Mouse (Mus musculus) CH12.LX (cell line): Measurements from ENCODE around the gene Bcl11a. TPM values are rescaled to one million over a fixed set of nuclear protein-coding genes. Genes with fewer than 3 reads are reported as not detected.
A peak's percentile ranks its signal among the peaks of the same experiment; 100 is the strongest.

Experiments used
- DNase-seq: peaks from one replicate; pipeline ENCODE4 v3.0.0-alpha.2; 2013; ENCODE audit errors: extremely low read depth
- H3K27ac ChIP-seq: 2 replicates; pipeline ENCODE4 v1.5.1; 2012; ENCODE audit warnings: low read depth, mild to moderate bottlenecking, control low read depth, moderate library complexity; ENCODE audit not compliant: insufficient read depth
- H3K27me3 ChIP-seq: replicated peaks from 2 replicates; pipeline ENCODE3; 2012; ENCODE audit warnings: inconsistent platforms
- H3K36me3 ChIP-seq, 2 experiments: replicated peaks in 1 of 2; 2 replicates each; pipeline versions ENCODE3 to v1.6.1; 2012; ENCODE audit warnings: inconsistent platforms in 1 of 2, low read length in 1 of 2, mild to moderate bottlenecking in 1 of 2, mixed read lengths in 1 of 2, moderate library complexity in 1 of 2; ENCODE audit not compliant: control insufficient read depth in 1 of 2, insufficient read depth in 1 of 2
- H3K4me1 ChIP-seq, 2 experiments: 2 replicates each; pipeline ENCODE4 v1.6.1; 2012; ENCODE audit warnings: inconsistent platforms in 1 of 2, moderate library complexity in 1 of 2; ENCODE audit not compliant: insufficient read depth in 2 of 2, control insufficient read depth in 1 of 2
- H3K4me2 ChIP-seq: 2 replicates; pipeline ENCODE4 v1.6.1; 2012; ENCODE audit warnings: low read depth, mild to moderate bottlenecking, control low read depth; ENCODE audit not compliant: poor library complexity, insufficient read depth, severe bottlenecking
- H3K4me3 ChIP-seq, 3 experiments: fragments of 150-350 bp in 1 of 3; sonication (generic) in 1 of 3; replicated peaks in 1 of 3; 2 replicates each; pipeline versions ENCODE3 to v1.5.1; 2011 to 2012; ENCODE audit warnings: low read depth in 2 of 3, low read length in 2 of 3, mild to moderate bottlenecking in 2 of 3, moderate library complexity in 2 of 3, control low read depth in 1 of 3, improper control_type of control experiment in 1 of 3, inconsistent platforms in 1 of 3, mixed read lengths in 1 of 3; ENCODE audit not compliant: poor library complexity in 1 of 3
- H3K79me2 ChIP-seq: replicated peaks from 2 replicates; pipeline ENCODE4 v1.6.1; 2012; ENCODE audit warnings: mild to moderate bottlenecking, moderate library complexity; ENCODE audit not compliant: control insufficient read depth, poor library complexity, insufficient read depth, severe bottlenecking; ENCODE audit errors: extremely low read depth
- H3K9ac ChIP-seq: 2 replicates; pipeline ENCODE4 v1.6.1; 2012; ENCODE audit warnings: low read depth, mild to moderate bottlenecking, control low read depth, moderate library complexity; ENCODE audit not compliant: insufficient read depth
- H3K9me3 ChIP-seq: replicated peaks from 2 replicates; pipeline ENCODE3; 2012; ENCODE audit warnings: low read length, inconsistent platforms, mixed read lengths
- CTCF ChIP-seq, 2 experiments: IDR thresholded peaks in 1 of 2; conservative IDR thresholded peaks in 1 of 2; 2 replicates each; pipeline ENCODE4 v1.5.1; 2011 to 2012; ENCODE audit warnings: low read depth in 2 of 2, low read length in 2 of 2, improper control_type of control experiment in 1 of 2, inconsistent platforms in 1 of 2, mild to moderate bottlenecking in 1 of 2, moderate library complexity in 1 of 2
- ELF1 ChIP-seq: IDR thresholded peaks from 2 replicates; pipeline ENCODE4 v1.6.1; 2014; ENCODE audit warnings: low read depth, mild to moderate bottlenecking, inconsistent platforms, low read length, improper control_type of control experiment
- EP300 ChIP-seq: IDR thresholded peaks from 2 replicates; pipeline ENCODE4 v1.6.1; 2011; ENCODE audit warnings: low read length, improper control_type of control experiment
- ETS1 ChIP-seq: conservative IDR thresholded peaks from 2 replicates; pipeline ENCODE4 v1.6.1; 2012; ENCODE audit warnings: low read depth, mild to moderate bottlenecking, inconsistent platforms, low read length, improper control_type of control experiment, moderate library complexity
- MAX ChIP-seq: IDR thresholded peaks from 2 replicates; pipeline ENCODE4 v1.6.1; 2011; ENCODE audit warnings: low read length, improper control_type of control experiment
- MYC ChIP-seq: IDR thresholded peaks from 2 replicates; pipeline ENCODE4 v1.6.1; 2011; ENCODE audit warnings: low read depth, mild to moderate bottlenecking, improper control_type of control experiment, low read length
- POLR2AphosphoS2 ChIP-seq: IDR thresholded peaks from 2 replicates; pipeline ENCODE4 v1.6.1; 2011; ENCODE audit warnings: low read depth, low read length, improper control_type of control experiment
- SIN3A ChIP-seq: IDR thresholded peaks from 2 replicates; pipeline ENCODE4 v1.6.1; 2012; ENCODE audit warnings: low read length, improper control_type of control experiment, inconsistent platforms
- SMC3 ChIP-seq: IDR thresholded peaks from 2 replicates; pipeline ENCODE4 v1.6.1; 2011; ENCODE audit warnings: low read depth, low read length, improper control_type of control experiment
- TBP ChIP-seq: conservative IDR thresholded peaks from 2 replicates; pipeline ENCODE4 v1.6.1; 2011; ENCODE audit warnings: low read depth, low read length, improper control_type of control experiment
- dilution Hi-C: fragments of 300-500 bp; cut with MboI; formaldehyde crosslinking; loops from 2 replicates; pipeline ENCODE4 v1.14.3; 2020; ENCODE audit warnings: low sequenced_read_pairs; ENCODE audit not compliant: extremely low pct_unique_long_range_greater_than_20kb, extremely low pct_ligation_motif_present
- in situ Hi-C: fragments of 300-500 bp; cut with MboI; formaldehyde crosslinking; loops from 3 replicates; pipeline ENCODE4 v1.14.3; 2019; ENCODE audit warnings: low sequenced_read_pairs, low pct_ligation_motif_present, low pct_unique_long_range_greater_than_20kb, mixed read lengths
- polyA plus RNA-seq: library from polyadenylated mRNA; unstranded; fragments of >175 nt; gene quantifications from 2 replicates; pipeline ENCODE4 v1.2.1, GENCODE M21; 2012; ENCODE audit warnings: low read depth; ENCODE audit not compliant: insufficient read length
- total RNA-seq, 2 experiments: library from RNA; depleted of rRNA; stranded (reverse); fragments of 300-350 nt in 1 of 2; fragments of >200 nt in 1 of 2; gene quantifications; 2 replicates each; pipeline ENCODE4 v1.2.3; 2012 to 2014

The Bcl11a gene
- total and polyA plus RNA-seq, 3 experiments, result 6.8 to 57.9 (median 13.9) TPM

DNA sequence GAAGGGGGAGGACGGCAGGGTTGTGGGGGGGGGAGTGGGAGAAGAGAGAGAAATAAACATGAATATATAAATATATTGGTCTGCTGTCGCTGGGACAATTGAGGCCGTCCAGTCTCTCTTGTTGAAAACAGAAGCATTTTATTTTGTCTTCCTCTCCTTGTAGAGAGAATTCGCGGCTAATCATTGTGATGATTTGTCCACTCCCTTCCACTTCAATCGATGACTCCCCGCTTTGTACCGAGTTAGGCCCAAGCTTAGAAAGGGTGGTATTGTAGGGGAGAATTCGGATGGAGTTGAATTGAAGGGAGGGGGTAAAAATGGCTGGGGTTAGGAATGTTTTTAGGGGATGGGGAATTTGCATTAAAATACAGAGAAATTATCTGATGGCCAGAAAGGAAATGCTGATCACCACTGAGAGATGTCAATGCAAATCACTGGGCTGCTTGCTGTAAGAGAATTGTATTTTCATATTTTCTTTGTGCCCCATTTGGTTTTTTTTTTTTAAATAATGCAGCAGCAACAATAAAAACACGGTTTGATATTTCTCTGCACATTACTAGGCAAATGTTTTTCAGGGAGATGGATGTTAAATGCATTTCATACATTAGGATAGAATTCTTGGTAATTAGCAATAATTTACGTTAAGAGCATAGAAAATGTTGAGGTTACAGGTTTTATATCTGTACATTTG lies 4.7 kb downstream of the Bcl11a start:
- in situ Hi-C loops (loop anchor here (5.0 to 10.0 kb wide), 2 partner anchors 115 to 162 kb away; no protein-coding TSS in a partner anchor), dilution Hi-C loops (no loop called here)
- Histone ChIP-seq H3K4me3 (peak overlapping the region in 2 of 3 experiments; percentile 76 to 77), H3K27me3 (no peaks in the 10 kb centered on the region), H3K36me3 (peaks cover 5 to 31% of the 10 kb centered on the region in 2 experiments), H3K9ac (no peak overlapping the region; the same call in 1 of the 2 replicates), H3K4me2 (peak overlapping the region; percentile 98; the same call in 1 of the 2 replicates), H3K4me1 (peaks cover 10 to 39% of the 10 kb centered on the region in 2 experiments; a peak in 3 of 4 replicates), H3K27ac (no peak overlapping the region), H3K79me2 (no peaks in the 10 kb centered on the region; the same call in 1 of the 2 replicates), H3K9me3 (no peaks in the 10 kb centered on the region)
- DNase-seq, result peak; percentile 43
- TF ChIP-seq ELF1, result no peak
- TF ChIP-seq CTCF (conservative IDR thresholded peaks at IDR 0.05 in 1 of 2, IDR thresholded peaks at IDR 0.05 in 1 of 2; ENCODE audit: low read depth in 2 of 2, low read length in 2 of 2), result no peak
- peak; percentile 47; the same call in 1 of the 2 replicates for TF ChIP-seq SIN3A
- no peak for TF ChIP-seq ETS1
- TF ChIP-seq MAX, result no peak
- no peak for TF ChIP-seq MYC
- TF ChIP-seq EP300, result 0 out of 2 replicates have a peak, but pooled peaks have one; percentile 31

DNA sequence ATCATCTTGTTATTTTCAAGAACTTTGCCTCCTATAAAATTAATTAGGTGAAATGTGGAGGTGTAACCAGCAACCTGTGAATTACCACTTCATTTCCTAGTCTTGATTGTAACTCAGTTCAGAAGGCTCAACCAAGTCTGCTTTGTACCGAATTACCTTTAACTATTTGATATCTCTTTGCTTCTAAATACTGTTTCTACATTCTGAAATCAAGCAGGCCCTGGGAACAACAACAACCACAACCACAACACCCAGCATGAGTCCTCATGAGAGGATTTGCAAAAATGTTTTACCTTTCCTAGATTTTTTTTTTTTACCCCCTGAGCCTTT lies 5.2 kb downstream of the Bcl11a start:
- TF ChIP-seq SMC3 (no peak), TBP (0 out of 2 replicates have a peak, but pooled peaks have one; percentile 12)
- H3K9me3 ChIP-seq, result no peaks in the 10 kb centered on the region
- peak overlapping the region in 2 of 3 experiments; percentile 76 to 77 for H3K4me3 ChIP-seq
- DNase-seq, result no peak
- in situ Hi-C loops, result loop anchor here (5.0 to 10.0 kb wide), 2 partner anchors 114 to 162 kb away; no protein-coding TSS in a partner anchor
- no peaks in the 10 kb centered on the region; the same call in 1 of the 2 replicates for H3K79me2 ChIP-seq
- H3K36me3 ChIP-seq, result peaks cover 5 to 36% of the 10 kb centered on the region in 2 experiments
- dilution Hi-C loops, result no loop called here
- H3K27me3 ChIP-seq, result no peaks in the 10 kb centered on the region
- H3K4me1 ChIP-seq, result peaks cover 10 to 44% of the 10 kb centered on the region in 2 experiments; a peak in 3 of 4 replicates
- no peak overlapping the region for H3K9ac ChIP-seq
- H3K27ac ChIP-seq, result no peak overlapping the region
- H3K4me2 ChIP-seq, result peak overlapping the region; percentile 14; the same call in 1 of the 2 replicates

DNA sequence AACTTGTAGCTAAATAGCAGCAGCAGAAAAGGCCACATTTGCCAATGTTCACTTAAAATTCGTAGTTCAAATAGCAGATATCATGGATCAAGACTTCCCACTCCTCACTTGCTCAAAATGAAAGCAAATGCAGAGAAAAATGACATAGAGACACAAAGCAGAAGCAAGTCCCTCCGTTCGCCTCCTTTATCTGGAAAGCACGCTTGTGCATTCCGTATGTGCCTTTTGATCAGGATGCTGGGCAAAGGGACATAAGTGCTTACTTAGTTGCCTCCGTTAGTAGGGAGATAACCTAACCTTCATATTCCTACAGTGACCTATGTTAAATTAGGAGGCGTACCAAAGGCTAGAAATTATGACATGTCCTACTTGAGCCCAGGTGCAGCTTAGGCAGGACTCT lies 5.6 kb downstream of the Bcl11a start:
- H3K9me3 ChIP-seq, result no peaks in the 10 kb centered on the region
- no peak overlapping the region; the same call in 1 of the 2 replicates for H3K27ac ChIP-seq
- no peaks in the 10 kb centered on the region for H3K27me3 ChIP-seq
- dilution Hi-C loops, result no loop called here
- no peak overlapping the region; the same call in 1 of the 2 replicates for H3K9ac ChIP-seq
- in situ Hi-C loops, result loop anchor here (5.0 to 10.0 kb wide), 2 partner anchors 114 to 161 kb away; no protein-coding TSS in a partner anchor
- peak overlapping the region in 2 of 3 experiments; percentile 76 to 77 for H3K4me3 ChIP-seq
- TF ChIP-seq POLR2AphosphoS2 (no peak), EP300 (peak; percentile 33; the same call in 1 of the 2 replicates)
- H3K36me3 ChIP-seq, result peaks cover 5 to 39% of the 10 kb centered on the region in 2 experiments
- H3K4me1 ChIP-seq, result peaks cover 10 to 48% of the 10 kb centered on the region in 2 experiments; a peak in 3 of 4 replicates
- no peaks in the 10 kb centered on the region; the same call in 1 of the 2 replicates for H3K79me2 ChIP-seq
- H3K4me2 ChIP-seq, result peak overlapping the region; percentile 14
- peak; percentile 45 for DNase-seq
